In the genomic region with DNA sequence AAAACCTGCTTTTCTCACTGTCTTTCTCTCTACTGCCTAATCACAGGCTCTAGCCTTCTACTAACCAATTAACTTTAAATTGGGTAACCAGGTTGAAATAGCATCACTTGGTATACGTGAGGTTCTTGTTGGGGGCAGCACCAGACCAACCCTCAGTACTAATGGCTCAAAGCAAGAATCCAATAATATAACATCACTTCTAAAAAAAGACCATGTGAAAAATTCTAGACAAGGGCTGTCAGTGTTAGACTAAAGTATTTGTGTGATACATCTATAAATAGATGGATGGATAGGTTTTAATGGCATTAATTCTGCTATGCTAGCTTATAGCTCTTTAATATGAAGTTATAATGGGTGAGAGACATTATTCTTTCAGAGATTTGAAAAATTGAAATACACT, we compare ENCODE assay signal across 15 mouse cellular contexts.
"Had no signal": no experiment of that assay in that cellular context is flagged by ENCODE, and none has a peak within 500 bp of the region (broad histone marks: within the 10 kb centered on the region; RNA-seq: fewer than 3 reads in every experiment).

No protein-coding gene starts in this region.

- DNase-seq: retina, postnatal 1 day; right cerebral cortex, adult 18-20 months; right cerebral cortex, postnatal 14 days; right cerebral cortex, postnatal 25 days; right cerebral cortex, postnatal 4 days; spleen, adult 18-20 months; thymus, adult 18-20 months; thymus, adult 2 months; thymus, postnatal 14 days; thymus, postnatal 25 days; thymus, postnatal 36 days; thymus, postnatal 4 days had no signal

- H3K4me1 ChIP-seq: neural tube, embryonic 15.5 days; stomach, embryonic 15.5 days had no signal

- H3K9ac ChIP-seq: neural tube, embryonic 15.5 days; stomach, embryonic 15.5 days had no signal

- H3K4me2 ChIP-seq: neural tube, embryonic 15.5 days; stomach, embryonic 15.5 days had no signal

- H3K27ac ChIP-seq: neural tube, embryonic 15.5 days; stomach, embryonic 15.5 days; stomach, postnatal 0 days had no signal

- H3K4me3 ChIP-seq: neural tube, embryonic 15.5 days; stomach, embryonic 15.5 days had no signal

- H3K9me3 ChIP-seq: neural tube, embryonic 15.5 days; stomach, embryonic 15.5 days had no signal

- H3K27me3 ChIP-seq: neural tube, embryonic 15.5 days; stomach, embryonic 15.5 days had no signal
